Mouse (Mus musculus): Measurements from ENCODE around the gene Spaca6. TPM values are rescaled to one million over a fixed set of nuclear protein-coding genes. Genes with fewer than 3 reads are reported as not detected.

Gene Spaca6
- polyA plus RNA-seq, 1 experiment from 2014 or later: 31.4 TPM

DNA sequence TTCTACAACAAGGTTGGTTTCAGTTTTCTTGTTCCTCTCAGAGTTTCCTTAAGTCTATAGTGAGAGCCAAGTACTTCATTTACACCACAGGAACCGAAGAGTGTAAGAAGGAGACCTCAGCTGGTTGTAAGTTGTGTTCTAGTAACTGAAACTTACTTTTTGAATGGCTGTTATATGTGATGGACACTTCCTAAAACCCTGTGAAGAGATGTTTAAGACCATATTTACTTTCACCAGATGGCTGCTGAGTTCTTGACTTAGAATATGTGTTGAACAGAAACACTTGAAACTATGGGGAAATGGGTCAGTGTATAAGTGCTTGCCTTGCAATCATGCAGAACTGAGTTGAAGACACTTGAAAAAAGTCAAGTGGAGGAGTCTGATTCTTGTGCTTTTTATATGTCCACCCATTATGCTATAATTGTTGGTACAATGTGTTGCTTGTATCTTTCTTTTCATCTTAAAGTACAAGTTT is 60.9 kb downstream of the Spaca6 start, which contains the start of the genes Fpr2 and Fpr3:
Gene Fpr2 (plus strand): TSS at position 51 of the 475 bp plus-strand sequence.
Gene Fpr3 (plus strand): TSS at position 79 of the 475 bp plus-strand sequence.
- Histone ChIP-seq H3K27ac (ENCODE audit: low read length) (no peak within 1 kb of the TSS), H3K4me1 (replicated peaks; ENCODE audit: control insufficient read depth, insufficient read depth, low read length) (no peaks in the 10 kb centered on the region), H3K4me3 (ENCODE audit: low read length) (no peak within 1 kb of the TSS), H3K9ac (ENCODE audit: low read length) (no peak within 1 kb of the TSS), H3K4me2 (ENCODE audit: low read depth, low read length) (no peak within 1 kb of the TSS), H3K36me3 (ENCODE audit: control insufficient read depth, insufficient read depth, low read length) (no peaks in the 10 kb centered on the region), H3K9me3 (ENCODE audit: control insufficient read depth, low read length) (no peaks in the 10 kb centered on the region), H3K27me3 (ENCODE audit: control insufficient read depth, insufficient read depth, low read depth, low read length) (no peaks in the 10 kb centered on the region)
- peak; percentile 36; the same call in 1 of the 2 replicates for ATAC-seq (ENCODE audit: low read depth)
- 38% methylated on average over 1 of the region's 1 CpGs for WGBS

DNA sequence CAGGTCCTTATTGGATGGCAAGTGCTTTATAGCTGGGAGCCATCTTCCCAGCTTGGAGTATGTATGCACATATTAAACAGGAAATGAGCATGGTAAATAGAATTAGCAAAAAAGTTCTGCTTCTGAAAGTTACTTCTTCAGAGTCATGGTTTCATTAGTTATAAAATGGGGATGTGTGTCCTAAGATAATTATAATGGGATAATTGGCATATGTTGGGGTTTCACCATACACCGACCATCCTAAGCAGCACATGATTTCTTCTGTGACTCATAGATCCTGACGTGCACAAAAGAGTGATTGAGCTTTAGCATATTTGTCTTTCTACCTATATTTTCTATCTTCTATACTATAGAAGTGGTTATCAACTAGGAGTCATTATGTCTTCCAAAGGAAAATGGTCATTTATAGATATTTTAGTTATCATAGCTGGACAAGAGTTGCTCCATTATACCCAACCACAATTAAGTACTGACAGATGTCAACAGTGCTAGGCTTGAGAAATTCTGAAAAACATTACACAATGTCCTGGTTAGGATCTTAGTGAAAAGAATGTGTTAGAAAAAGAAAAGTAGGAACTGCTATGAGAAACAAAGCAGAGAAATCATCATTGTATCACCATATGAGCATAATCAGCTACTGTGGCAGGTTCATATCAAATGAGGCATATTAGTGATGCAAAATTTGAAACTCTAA is 62.9 kb downstream of the Spaca6 start:
- no peaks in the 10 kb centered on the region for H3K36me3 ChIP-seq (ENCODE audit: control insufficient read depth, insufficient read depth, low read length)
- H3K4me3 ChIP-seq (ENCODE audit: low read length): no peak overlapping the region
- ATAC-seq (ENCODE audit: low read depth): no peak
- H3K9me3 ChIP-seq (ENCODE audit: control insufficient read depth, low read length): no peaks in the 10 kb centered on the region
- H3K4me2 ChIP-seq (ENCODE audit: low read depth, low read length): no peak overlapping the region
- no peak overlapping the region for H3K9ac ChIP-seq (ENCODE audit: low read length)
- WGBS: 83% methylated on average over 2 of the region's 2 CpGs
- no peaks in the 10 kb centered on the region for H3K27me3 ChIP-seq (ENCODE audit: control insufficient read depth, insufficient read depth, low read depth, low read length)
- no peak overlapping the region for H3K27ac ChIP-seq (ENCODE audit: low read length)
- no peaks in the 10 kb centered on the region for H3K4me1 ChIP-seq (replicated peaks; ENCODE audit: control insufficient read depth, insufficient read depth, low read length)

MicroRNAs within 50 kb of the gene (microRNA counts, 519-probe panel; counts per million panel counts)
- microRNA mmu-let-7e: 4,934 counts per million, percentile 94 among the panel's probes with 10 or more counts
- microRNA mmu-miR-125a-3p: 3,152 counts per million, percentile 62 among the panel's probes with 10 or more counts
- 5,192 counts per million, percentile 96 among the panel's probes with 10 or more counts for microRNA mmu-miR-125a-5p
- 4,397 counts per million, percentile 89 among the panel's probes with 10 or more counts for microRNA mmu-miR-99b

Small RNAs within 50 kb of the gene (microRNA-seq; reads per million reads assigned to microRNA genes)
- not detected for gene Gm25927
- gene Mir125a: 3,362 reads per million, percentile 86 among the genes with 10 or more reads in this experiment
- gene Mir99b: 18,105 reads per million, percentile 96 among the genes with 10 or more reads in this experiment
- gene Mirlet7e: not detected

Other genes with a start within 250 kb of the Spaca6 start
- gene Lnpep, start 202.1 kb upstream of the Spaca6 start, polyA plus RNA-seq (2015; fragmentation: Nextera tagmentation; extraction: Ambion mirVana): 8.0 and 8.4 TPM in 2 replicates
- not detected in 2 replicates for gene Vmn2r90, start 123.4 kb upstream of the Spaca6 start, polyA plus RNA-seq (2015; fragmentation: Nextera tagmentation; extraction: Ambion mirVana)
- 0.73 and 1.3 TPM in 2 replicates for gene Has1, start 28.0 kb downstream of the Spaca6 start, polyA plus RNA-seq (2015; fragmentation: Nextera tagmentation; extraction: Ambion mirVana)
- gene Fpr1, start 56.8 kb downstream of the Spaca6 start, polyA plus RNA-seq (2015; fragmentation: Nextera tagmentation; extraction: Ambion mirVana): 1.7 TPM in 2 replicates
- 1.9 and 2.9 TPM in 2 replicates for gene Fpr2, start 60.7 kb downstream of the Spaca6 start, polyA plus RNA-seq (2015; fragmentation: Nextera tagmentation; extraction: Ambion mirVana)
- gene Fpr3, start 60.7 kb downstream of the Spaca6 start, polyA plus RNA-seq (2015; fragmentation: Nextera tagmentation; extraction: Ambion mirVana): not detected in 2 replicates
- not detected in 2 replicates for gene Fpr-rs4, start 194.6 kb downstream of the Spaca6 start, polyA plus RNA-seq (2015; fragmentation: Nextera tagmentation; extraction: Ambion mirVana)
- not detected in 2 replicates for gene Vmn2r124, start 222.3 kb downstream of the Spaca6 start, polyA plus RNA-seq (2015; fragmentation: Nextera tagmentation; extraction: Ambion mirVana)